Mouse (Mus musculus): Measurements from ENCODE around the gene Itga8.

Itga8 gene

DNA sequence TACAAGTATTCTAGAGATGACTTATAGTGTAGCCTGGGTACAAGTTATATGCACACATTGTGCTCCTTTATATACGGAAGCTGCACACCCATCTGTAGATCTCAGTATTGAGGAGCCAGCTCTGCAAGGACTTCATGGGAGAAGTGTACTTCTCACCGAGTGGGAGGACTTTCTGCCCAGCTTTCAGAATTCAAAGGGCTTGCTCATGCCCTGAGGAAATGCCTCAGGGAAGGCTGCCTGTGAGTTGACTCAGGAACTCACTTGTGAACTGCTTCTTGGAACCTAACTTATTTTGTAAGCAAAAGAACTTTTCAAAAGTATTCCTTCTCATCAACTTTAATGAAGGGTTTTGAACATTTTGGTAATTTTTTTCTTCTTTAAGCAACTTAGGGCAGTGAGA, 210.7 kb downstream of the Itga8 start:
- no peak for DNase-seq (ENCODE audit: low spot score)

DNA sequence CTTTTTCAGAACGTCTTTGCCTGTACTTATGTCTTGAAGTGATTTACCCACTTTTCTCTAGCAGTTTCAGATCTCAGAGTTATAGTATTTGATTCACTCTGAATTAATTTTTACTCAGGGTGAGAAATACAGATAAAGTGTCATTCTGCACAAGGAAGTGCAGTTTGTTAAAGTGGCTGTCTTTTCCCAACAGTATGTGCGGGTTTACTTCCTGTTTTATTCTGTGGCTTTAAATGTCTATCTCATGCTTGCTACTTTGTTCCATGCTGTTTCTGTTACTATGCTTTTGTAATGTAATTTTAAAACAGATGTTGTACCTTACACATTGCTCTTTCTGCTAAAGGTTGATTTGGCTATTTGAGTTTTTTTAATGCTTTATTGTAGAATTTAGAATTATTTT, 216.2 kb downstream of the Itga8 start:
- DNase-seq (ENCODE audit: low spot score), result no peak

DNA sequence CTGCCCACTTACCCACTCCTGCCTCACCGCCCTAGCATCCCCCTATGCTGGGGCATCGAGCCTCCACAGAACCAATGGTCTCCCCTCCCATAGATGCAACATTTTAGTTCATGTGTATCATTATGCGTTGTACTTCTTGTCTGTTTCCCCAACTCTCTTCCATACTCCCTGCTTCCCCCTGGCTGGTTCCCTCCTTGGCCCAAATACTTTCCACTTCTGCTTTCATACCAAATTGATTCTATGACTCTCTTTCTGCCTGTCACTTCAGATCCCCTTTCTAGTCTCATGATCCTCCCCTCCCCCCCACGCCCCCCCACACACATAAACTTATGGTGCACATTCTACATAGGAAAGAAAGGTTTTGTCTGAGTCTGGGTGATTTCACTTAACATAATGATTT, 217.4 kb downstream of the Itga8 start:
- no peak for DNase-seq (ENCODE audit: low spot score)

DNA sequence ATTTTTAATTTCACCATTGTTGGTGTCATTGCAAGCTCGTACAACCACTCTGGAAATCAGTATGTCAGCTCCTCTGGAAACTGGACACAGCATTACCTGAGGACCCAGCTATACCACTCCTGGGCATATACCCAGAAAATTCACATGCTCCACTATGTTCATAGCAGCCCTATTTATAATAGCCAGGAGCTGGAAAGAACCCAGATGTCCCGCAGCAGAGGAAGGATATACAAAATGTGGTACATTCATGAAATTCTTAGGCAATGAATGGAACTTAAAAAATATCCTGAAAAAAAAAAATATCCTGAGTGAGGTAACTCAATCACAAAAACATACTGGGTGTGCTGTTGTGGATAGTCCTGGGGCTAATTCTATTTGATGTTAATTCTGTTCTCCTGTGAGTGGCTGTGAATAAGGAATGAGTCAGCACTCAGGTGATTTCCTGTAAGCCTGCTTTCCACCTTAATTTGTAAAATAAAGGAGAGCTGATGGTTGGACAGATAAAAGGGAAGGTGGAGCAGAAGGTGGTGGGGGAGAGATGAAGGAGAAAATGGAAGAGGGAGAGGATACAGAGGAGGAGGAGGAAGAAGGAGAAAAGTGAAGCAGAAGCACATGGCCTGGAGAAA, 224.3 kb downstream of the Itga8 start:
- no peak for DNase-seq (ENCODE audit: low spot score)

DNA sequence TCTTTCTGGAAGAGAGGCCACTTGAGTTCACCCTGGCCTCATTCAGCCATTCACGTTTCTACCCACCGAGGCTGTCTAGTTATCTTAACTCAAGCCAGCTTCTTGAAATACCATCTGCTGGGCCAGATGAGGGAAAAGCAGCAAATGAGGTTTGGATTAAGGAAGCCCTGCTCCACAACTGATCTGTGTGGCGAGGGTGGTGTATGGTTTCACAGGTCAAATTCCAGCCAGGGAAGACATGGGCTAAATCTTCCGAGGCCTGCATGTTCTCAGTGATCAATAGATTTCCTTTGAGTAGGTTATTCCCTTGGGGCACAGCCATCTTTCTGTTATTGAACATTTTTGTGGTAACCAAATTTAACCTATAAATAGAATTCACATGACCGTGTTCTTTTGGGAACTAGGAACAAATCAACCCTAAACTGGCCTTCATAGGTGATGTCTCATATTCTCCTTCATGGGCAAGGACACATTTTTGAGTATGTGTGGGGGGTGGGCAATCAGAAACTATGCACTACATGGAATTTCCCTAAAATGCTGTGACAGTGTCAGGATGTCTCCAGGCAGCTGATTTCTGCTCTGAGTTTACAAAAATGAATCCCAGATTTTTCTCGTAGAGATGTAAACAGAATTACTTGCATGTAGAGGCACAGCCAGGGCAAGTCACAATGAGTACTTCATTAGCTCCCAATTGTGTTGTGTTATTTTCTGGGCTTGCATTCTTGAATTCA, 235.9 kb downstream of the Itga8 start:
- DNase-seq (ENCODE audit: low spot score), result peak; percentile 7

DNA sequence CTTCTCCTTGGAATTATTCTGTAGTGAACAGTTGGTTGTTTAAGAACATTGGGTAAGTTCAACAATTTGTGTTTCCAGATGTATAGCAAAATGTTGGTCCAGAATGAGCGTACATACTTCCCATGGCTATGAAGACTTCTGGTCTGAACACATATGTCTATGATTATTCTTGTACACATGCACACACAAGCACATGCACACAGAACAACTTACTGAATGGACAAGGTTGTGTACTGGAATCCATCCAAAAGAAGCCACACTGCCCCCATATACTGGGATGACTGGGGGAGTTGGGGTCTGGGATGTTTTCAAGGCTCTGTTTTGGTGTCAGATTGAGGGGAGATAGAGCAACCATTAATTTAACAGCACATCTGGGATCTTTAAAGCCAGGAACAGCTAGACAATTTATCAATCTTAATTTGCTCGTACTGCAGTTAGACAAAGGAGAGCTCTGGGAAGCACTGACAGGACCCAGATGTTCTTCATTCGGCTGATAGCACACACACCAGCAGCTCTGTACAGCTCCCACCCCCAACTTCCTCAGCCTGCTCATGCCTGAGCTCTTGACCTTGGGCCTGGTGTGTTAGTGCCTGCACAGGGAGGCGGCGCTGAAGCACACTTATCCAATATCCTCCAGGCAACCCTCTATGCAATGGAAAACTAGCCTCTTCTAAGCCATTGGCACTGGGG, 241.5 kb downstream of the Itga8 start:
- DNase-seq (ENCODE audit: low spot score), result no peak

Data from adipocyte (in vitro differentiated cells).